Mouse (Mus musculus) WW6 (cell line): ENCODE measurements at regions not wholly inside any gene's neighbourhood (a gene's known extent, or its start where the extent isn't known, plus 50 kb on each side); places are given as distances from the start of the nearest gene placed in this dataset.

Source experiments
- DNase-seq: peaks from one replicate; pipeline ENCODE4 v3.0.0-alpha.2; 2013; ENCODE audit warnings: low read depth, low spot score

GRCm38 (mm10) chr15:57543985-57544384 lies 66.6 kb upstream of the Slc22a22 start:
- DNase-seq, result no peak

- no peak for DNase-seq
Measured at GRCm38 (mm10) chr15:57542630-57543029, 65.2 kb upstream of the Slc22a22 start.

- DNase-seq, result no peak
Measured at GRCm38 (mm10) chr15:57535514-57535913, 58.1 kb upstream of the Slc22a22 start.
